Comparison of ENCODE assay signal across 10 mouse cellular contexts in the genomic region with DNA sequence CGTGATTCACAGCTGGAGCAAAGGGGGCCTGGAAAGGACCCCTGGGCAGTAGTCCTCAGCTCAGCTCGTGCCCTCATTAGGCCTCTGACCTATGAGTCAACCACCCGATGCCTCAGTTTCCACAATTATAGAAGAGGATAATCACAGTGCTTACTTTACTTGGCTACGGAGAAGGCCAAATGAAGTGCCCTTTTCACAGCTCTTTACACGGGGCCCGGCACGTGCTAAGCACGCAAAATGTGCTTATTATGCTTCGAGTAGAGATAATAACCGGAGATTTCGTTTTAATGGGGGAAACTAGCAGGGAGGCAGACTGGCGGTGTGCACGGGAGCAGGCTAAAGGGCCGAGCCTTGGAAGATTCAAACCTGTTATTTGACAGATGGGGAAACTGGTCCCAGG.
A peak's percentile ranks its signal among the peaks of the same experiment; 100 is the strongest.
DNase-seq lines count a peak whose midpoint lies in the region; ATAC-seq lines count a peak whose summit lies in the region.
"Had no signal": no experiment of that assay in that cellular context is flagged by ENCODE, and none has a peak within 500 bp of the region (broad histone marks: within the 10 kb centered on the region; RNA-seq: fewer than 3 reads in every experiment).

No protein-coding gene starts in this region.

- WGBS in heart, embryonic 13.5 days, result 55% methylated on average over 14 of the region's 14 CpGs
- 46% methylated on average over 14 of the region's 14 CpGs for WGBS in limb, embryonic 13.5 days

- peak overlapping the region; percentile 61 for H3K27ac ChIP-seq in brown adipose tissue, adult 24 weeks (replicated peaks; ENCODE audit: low read depth, low read length)
- peak overlapping the region; percentile 90 for H3K27ac ChIP-seq in heart, embryonic 13.5 days (replicated peaks)
- peak overlapping the region; percentile 22; the same call in 1 of the 2 replicates for H3K27ac ChIP-seq in limb, embryonic 13.5 days
- H3K27ac ChIP-seq: left cerebral cortex, adult 2 months; midbrain, embryonic 12.5 days had no signal

- H3K4me2 ChIP-seq in heart, embryonic 13.5 days, result peak overlapping the region; percentile 41
- no peak overlapping the region for H3K4me2 ChIP-seq in limb, embryonic 13.5 days (replicated peaks)
- H3K4me2 ChIP-seq: midbrain, embryonic 12.5 days had no signal

- no peak for ATAC-seq in heart, embryonic 13.5 days (ENCODE audit: extremely low read depth, insufficient number of reproducible peaks, low FRiP score, low TSS enrichment)
- ATAC-seq in limb, embryonic 13.5 days (ENCODE audit: low FRiP score, low read depth), result no peak

- H3K9me3 ChIP-seq in heart, embryonic 13.5 days, result no peaks in the 10 kb centered on the region
- H3K9me3 ChIP-seq in limb, embryonic 13.5 days, result no peaks in the 10 kb centered on the region
- H3K9me3 ChIP-seq: midbrain, embryonic 12.5 days had no signal

- H3K4me1 ChIP-seq in brown adipose tissue, adult 24 weeks (ENCODE audit: control insufficient read depth, insufficient read depth, insufficient read length, low read length), result peaks cover 44% of the 10 kb centered on the region
- peaks cover 59% of the 10 kb centered on the region for H3K4me1 ChIP-seq in heart, embryonic 13.5 days
- H3K4me1 ChIP-seq in limb, embryonic 13.5 days, result peaks cover 18% of the 10 kb centered on the region

- no peaks in the 10 kb centered on the region for H3K36me3 ChIP-seq in heart, embryonic 13.5 days
- no peaks in the 10 kb centered on the region for H3K36me3 ChIP-seq in limb, embryonic 13.5 days
- H3K36me3 ChIP-seq: midbrain, embryonic 12.5 days had no signal

- H3K4me3 ChIP-seq in brown adipose tissue, adult 24 weeks (ENCODE audit: insufficient read depth, low read depth, low read length), result no peak overlapping the region
- H3K4me3 ChIP-seq in heart, embryonic 13.5 days, result no peak overlapping the region
- H3K4me3 ChIP-seq in limb, embryonic 13.5 days, result no peak overlapping the region
- H3K4me3 ChIP-seq: left cerebral cortex, adult 2 months; midbrain, embryonic 12.5 days had no signal

- H3K9ac ChIP-seq in heart, embryonic 13.5 days, result peak overlapping the region; percentile 70
- H3K9ac ChIP-seq in limb, embryonic 13.5 days, result no peak overlapping the region
- H3K9ac ChIP-seq: midbrain, embryonic 12.5 days had no signal

- DNase-seq in kidney, adult 18-20 months, result peak; percentile 28
- DNase-seq in kidney, postnatal 10 days, result no peak
- DNase-seq in spleen, adult 12 weeks (ENCODE audit: low spot score), result no peak
- DNase-seq in urinary bladder, postnatal 14 days (ENCODE audit: low spot score), result no peak
- DNase-seq in neural tube, embryonic 10.5 days (ENCODE audit: extremely low spot score, low spot score), result no peak

- H3K27me3 ChIP-seq in heart, embryonic 13.5 days (replicated peaks), result no peaks in the 10 kb centered on the region; the same call in 1 of the 2 replicates
- H3K27me3 ChIP-seq in limb, embryonic 13.5 days, result no peaks in the 10 kb centered on the region
- H3K27me3 ChIP-seq: midbrain, embryonic 12.5 days had no signal

Comparison
In these comparisons a context has a peak if more than half of its experiments do, and no peak if none do; other contexts are left out.
1. H3K27ac ChIP-seq: peak in every context shown above with its lines; median percentile 90 in heart, embryonic 13.5 days; 61 in brown adipose tissue, adult 24 weeks; 22 in limb, embryonic 13.5 days.